Mouse (Mus musculus) embryo, embryonic 11.5 days (tissue): Measurements from ENCODE around the gene Pdgfc.

ENCODE experiments used
- DNase-seq: peaks from one replicate; pipeline ENCODE4 v3.0.0-alpha.2; 2012; ENCODE audit warnings: low read depth, low spot score

The Pdgfc gene

DNA sequence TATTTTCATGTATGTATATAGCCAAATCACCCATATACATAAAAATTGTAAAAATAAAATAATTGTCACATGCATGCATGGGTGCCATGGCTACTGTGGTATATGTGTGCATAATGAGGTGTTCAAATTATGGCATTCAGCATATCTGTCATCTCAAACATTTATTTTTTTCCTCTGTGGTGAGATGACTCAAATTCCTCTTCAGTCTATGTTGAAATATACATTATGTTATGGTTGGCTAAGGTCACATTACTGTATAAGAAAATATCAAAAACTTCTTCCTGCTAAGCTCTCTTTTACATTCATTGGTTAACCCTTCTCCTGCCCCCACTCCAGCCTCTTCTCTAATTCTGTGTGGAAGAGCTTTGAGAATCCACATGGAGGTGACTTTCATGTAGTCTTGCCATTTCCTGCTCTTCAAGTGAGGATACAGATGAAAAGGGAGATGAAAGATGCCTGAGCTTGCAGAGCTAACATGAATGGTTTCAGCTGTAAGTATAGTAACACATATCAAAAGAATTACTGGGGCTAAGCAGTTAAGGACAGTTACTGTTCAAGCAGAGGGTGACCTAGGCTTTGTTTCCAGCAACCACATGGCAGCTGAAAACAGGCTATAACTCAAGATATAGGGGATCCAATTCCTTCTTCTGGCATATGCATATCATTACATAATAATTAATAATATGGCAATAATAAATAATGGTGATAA, 124.4 kb downstream of the Pdgfc start:
- no peak for DNase-seq

DNA sequence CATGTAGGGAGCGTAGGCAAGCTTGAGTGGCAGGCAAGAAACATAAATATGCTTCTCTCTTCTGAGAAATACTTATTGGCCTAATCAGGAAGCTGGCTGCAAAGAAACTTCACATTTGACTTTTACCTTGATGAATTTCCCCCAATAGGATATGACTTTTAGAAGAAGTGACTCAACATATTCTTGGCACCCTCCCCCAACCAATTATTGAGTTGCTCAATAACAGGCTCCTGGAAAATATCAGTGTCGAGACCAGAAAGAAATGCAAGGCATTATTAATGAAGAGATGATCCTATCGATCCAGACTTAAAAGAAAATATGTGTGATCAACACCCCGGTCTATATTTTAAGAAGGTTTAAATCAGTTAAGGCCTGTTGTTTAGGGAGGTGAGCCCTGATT, 125.9 kb downstream of the Pdgfc start:
- no peak for DNase-seq

- no peak for DNase-seq
Measured at GRCm38 (mm10) chr3:81164091-81164490, 127.9 kb downstream of the Pdgfc start.

- no peak for DNase-seq
Measured at GRCm38 (mm10) chr3:81170073-81170809, 134.0 kb downstream of the Pdgfc start.

DNA sequence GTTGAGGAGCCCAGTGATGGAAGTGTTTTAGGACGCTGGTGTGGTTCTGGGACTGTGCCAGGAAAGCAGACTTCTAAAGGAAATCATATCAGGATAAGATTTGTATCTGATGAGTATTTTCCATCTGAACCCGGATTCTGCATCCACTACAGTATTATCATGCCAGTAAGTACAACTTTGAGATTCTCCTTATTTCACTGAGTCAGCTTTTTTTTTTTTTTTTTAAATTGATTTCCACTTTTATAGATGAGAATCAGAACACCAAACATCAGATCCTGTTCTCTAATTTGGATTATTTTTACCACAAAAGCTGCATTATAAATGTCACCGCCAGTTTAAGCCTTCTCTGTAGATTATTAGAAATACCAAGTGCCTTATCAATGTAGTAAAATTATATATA, 138.6 kb downstream of the Pdgfc start:
- DNase-seq: no peak

DNA sequence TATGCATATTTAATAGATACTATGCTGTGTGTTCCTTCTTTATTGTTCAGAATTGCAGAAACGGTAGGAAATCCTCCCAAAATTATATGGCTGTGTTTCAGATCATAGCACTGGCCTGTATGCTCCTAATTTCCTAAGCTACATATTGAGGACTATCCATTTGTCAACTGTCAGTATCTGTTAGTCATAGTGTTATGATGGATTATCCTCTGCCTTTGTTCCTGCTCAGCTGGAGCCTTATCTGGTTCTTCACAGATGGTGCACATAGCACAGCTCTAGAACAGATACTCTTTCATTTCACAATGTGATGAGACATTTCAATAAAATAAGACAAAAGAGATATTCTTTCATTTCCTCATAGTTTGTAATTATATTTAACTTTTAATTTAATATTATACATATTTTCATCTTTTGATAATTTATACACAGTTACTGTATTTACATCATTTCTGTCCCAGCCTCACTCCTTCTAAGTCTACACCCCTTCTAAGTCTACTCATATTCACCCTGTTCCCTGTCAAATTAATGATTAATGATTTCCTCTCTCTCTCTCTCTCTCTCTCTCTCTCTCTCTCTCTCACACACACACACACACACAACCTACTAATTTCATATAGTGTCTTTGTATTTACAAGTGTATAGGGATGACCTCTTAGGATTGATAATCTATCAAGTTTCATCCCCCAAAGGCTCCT, 145.2 kb downstream of the Pdgfc start:
- DNase-seq: no peak

GRCm38 (mm10) chr3:81196937-81197336, 160.7 kb downstream of the Pdgfc start:
- no peak for DNase-seq

DNA sequence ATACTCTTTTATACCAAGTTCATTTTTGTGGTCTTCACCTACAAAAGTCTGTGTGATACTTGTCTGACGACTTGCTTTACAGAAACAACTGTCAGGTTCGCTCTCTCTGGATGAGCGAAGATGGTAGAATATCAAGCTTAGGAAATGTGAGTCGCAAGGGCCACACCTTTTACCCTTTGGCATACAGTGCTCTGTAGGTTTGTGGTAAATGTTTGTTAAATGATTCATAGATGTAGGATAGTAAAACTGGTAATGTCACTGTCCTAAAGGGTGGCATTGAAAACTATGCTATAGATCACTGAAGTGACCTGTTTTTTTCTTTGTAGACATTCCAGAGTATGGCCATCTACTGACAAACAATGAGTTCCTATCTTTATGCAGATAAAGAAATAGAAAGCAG, 161.4 kb downstream of the Pdgfc start:
- DNase-seq: no peak

- no peak for DNase-seq
Measured at GRCm38 (mm10) chr3:81200647-81201046, 164.4 kb downstream of the Pdgfc start.

DNA sequence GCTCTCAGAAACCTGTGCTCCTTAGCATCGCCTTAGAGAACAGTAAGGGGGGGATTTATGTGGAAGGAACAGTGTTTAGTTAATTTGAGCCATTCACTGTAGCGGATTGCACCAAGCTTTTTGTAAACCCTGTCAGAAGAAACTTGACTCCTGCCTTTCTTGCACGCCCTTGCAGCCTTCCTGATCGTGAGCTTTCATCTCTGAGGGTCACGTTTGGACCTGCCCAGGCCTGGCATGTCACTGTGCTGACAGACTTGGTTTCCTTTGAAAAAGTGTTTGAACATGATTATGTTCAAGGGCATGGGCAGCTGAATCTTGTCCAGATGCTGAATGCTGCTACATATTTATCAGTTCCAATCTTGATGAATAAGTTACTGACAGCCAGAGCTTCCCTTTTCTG, 169.0 kb downstream of the Pdgfc start:
- DNase-seq: no peak

GRCm38 (mm10) chr3:81208246-81208645, 172.0 kb downstream of the Pdgfc start:
- no peak for DNase-seq

GRCm38 (mm10) chr3:81211147-81211546, 174.9 kb downstream of the Pdgfc start:
- no peak for DNase-seq

DNA sequence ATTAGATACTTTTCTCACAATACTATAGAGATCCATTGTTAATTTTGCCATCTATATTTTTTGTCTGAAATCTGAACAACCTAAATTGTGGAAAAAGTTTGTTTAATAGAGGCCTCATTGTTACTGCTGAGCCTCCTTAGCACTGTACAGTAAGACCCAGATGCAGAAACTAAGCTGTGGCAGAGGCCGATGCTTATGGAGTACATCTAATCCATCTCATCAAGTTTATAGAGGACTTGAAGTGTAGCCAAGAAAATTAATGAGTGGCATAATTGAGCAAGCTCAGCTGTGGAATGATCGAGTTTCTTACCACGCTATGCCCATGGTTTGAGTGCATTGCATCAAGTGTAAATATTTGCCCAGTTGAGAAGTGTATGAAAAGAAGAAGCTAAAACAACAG, 175.4 kb downstream of the Pdgfc start:
- DNase-seq: no peak

GRCm38 (mm10) chr3:81215547-81216118, 179.4 kb downstream of the Pdgfc start:
- no peak for DNase-seq

DNA sequence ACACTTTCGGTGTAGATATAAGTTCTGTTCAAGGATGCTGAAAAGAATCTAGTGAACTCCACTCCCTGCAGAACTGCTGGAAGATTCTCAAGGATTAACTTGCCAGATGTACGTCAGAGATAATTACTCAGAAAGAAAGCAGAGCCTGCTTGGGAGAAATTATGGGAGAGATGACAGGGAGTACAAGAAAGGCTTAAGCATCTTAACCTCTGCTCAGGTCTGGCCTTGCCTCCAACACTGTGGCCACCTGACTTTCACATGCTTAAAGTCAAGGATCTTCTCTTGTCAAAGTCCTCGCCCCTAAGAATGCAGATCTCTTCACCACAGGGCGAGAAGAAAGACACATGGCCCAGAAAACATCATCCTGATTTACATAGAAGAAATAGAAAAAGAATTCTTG, 185.5 kb downstream of the Pdgfc start:
- DNase-seq: no peak

- no peak for DNase-seq
Measured at GRCm38 (mm10) chr3:81228344-81228743, 192.1 kb downstream of the Pdgfc start.

- no peak for DNase-seq
Measured at GRCm38 (mm10) chr3:81242697-81243590, 206.7 kb downstream of the Pdgfc start.

GRCm38 (mm10) chr3:81243591-81243990, 207.4 kb downstream of the Pdgfc start:
- no peak for DNase-seq

GRCm38 (mm10) chr3:81262801-81263200, 226.6 kb downstream of the Pdgfc start:
- no peak for DNase-seq
